Mouse (Mus musculus): Measurements from ENCODE around the gene Olfr159. TPM values are rescaled to one million over a fixed set of nuclear protein-coding genes. Genes with fewer than 3 reads are reported as not detected.
"Not testable (repeated sequence)": the region's sequence is repeated elsewhere in the genome, so short reads cannot be mapped to it uniquely, and the experiment has no call there.

Olfr159 gene
- polyA plus RNA-seq (2012; rRNA removed), result not detected in 2 replicates

DNA sequence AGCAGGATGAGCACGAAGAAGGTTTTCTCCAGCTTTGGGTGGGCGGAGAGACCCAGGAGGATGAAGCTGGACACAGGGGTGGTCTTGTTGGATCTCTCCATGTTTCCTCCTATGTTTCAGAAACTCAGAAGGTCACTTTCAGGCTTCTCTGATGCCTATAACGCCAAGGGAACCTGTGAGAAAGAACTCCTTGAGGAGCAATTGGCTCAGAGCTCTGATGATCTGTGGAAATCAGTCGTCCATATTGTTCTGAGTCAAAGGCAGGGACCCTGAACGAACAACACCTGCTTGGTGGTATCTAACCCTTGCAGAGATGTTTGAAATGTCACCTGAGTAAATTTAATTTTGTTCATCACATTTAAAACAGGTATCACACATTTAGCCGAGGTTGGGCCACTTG lies at the start of gene Olfr159:
TSS of gene Olfr159 (minus strand) at position 101 of the 400 bp plus-strand sequence.
- WGBS, result 82% methylated on average over 6 of the region's 6 CpGs
- no peaks in the 10 kb centered on the region; the same call in 1 of the 2 replicates for H3K27me3 ChIP-seq (ENCODE audit: control insufficient read depth, insufficient read depth, low read length)
- H3K27ac ChIP-seq (ENCODE audit: insufficient read depth, low read length), result no peak within 1 kb of the TSS
- DNase-seq, result no peak
- H3K4me3 ChIP-seq (replicated peaks; ENCODE audit: insufficient read depth, low read depth, low read length), result no peak within 1 kb of the TSS
- TF ChIP-seq CTCF (IDR thresholded peaks at IDR 0.05; ENCODE audit: borderline replicate concordance, insufficient read depth, low read depth, low read length) (no peak), POLR2A (IDR thresholded peaks at IDR 0.05; ENCODE audit: borderline replicate concordance, insufficient read depth, low read length) (no peak)
- H3K4me1 ChIP-seq (ENCODE audit: control insufficient read depth, insufficient read depth, low read length), result no peaks in the 10 kb centered on the region

DNA sequence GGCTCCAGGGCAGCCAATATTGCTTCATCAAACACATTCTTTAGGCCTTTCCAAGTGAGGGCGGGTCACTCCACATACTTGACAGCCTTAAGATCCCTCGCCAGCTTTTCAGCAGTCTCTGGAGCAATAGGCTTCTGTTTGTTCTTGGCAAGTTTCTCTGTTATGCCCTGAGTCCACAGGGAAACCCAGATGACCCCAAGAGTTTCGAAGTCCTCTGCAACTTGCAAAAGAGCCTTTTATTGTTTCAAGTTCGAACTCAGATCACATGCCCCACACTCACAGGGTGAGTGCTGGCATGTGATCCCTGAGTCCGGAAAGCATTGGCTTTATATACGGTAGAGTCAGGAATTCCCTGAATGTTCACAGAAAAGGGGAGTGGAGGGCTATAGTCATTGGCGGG lies 28.1 kb upstream of the Olfr159 start:
- H3K4me1 ChIP-seq (ENCODE audit: control insufficient read depth, insufficient read depth, low read length), result no peaks in the 10 kb centered on the region
- WGBS, result 61% methylated on average over 7 of the region's 7 CpGs
- no peak for TF ChIP-seq CTCF (IDR thresholded peaks at IDR 0.05; ENCODE audit: borderline replicate concordance, insufficient read depth, low read depth, low read length)
- TF ChIP-seq POLR2A (IDR thresholded peaks at IDR 0.05; ENCODE audit: borderline replicate concordance, insufficient read depth, low read length), result no peak
- no peak overlapping the region for H3K4me3 ChIP-seq (replicated peaks; ENCODE audit: insufficient read depth, low read depth, low read length)
- no peak for DNase-seq
- H3K27me3 ChIP-seq (ENCODE audit: control insufficient read depth, insufficient read depth, low read length), result no peaks in the 10 kb centered on the region
- H3K27ac ChIP-seq (ENCODE audit: insufficient read depth, low read length), result no peak overlapping the region

DNA sequence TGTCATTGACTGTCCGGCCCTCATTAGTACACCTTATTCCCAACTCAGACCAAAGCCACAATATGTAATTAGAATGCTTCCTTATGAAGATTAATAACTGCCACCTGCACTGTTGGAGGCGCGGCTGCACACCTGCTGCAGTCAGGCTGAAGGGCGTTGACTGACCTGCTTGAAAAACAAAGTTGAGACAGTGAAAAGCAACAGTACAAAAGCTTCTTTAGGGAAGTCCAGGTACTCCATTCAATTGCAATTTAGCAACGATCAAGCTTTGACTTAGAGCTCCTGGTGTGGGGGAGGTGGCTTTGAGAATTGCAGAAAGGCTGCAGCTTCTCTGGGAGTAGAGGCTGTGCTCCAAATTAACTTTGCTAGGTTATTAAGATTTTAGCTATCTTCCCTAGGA lies 25.0 kb upstream of the Olfr159 start:
- H3K27ac ChIP-seq (ENCODE audit: insufficient read depth, low read length); H3K4me1 ChIP-seq (ENCODE audit: control insufficient read depth, insufficient read depth, low read length); H3K27me3 ChIP-seq (ENCODE audit: control insufficient read depth, insufficient read depth, low read length); DNase-seq; H3K4me3 ChIP-seq (replicated peaks; ENCODE audit: insufficient read depth, low read depth, low read length): not testable (repeated sequence)
- WGBS, result 86% methylated on average over 5 of the region's 5 CpGs

DNA sequence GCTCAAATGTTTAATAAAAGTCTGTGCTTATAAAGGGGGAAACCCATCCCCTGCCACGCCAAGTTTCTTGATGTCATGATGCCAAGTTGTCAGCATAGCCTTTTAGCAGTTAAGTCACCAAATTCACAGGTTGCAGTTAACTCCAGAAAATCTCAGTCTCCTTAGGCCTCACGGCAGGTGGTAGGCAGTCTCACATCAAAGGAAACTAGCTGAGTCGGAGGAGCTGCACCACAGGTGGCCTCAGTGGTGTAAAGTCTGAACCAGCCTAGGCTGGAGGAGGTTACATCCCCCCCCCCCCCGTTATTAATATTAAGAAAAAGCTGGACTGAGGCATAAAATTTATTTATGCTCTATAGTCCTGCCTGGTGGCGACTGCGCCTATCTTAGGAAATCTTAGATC lies 24.5 kb upstream of the Olfr159 start:
- Histone ChIP-seq H3K4me1 (ENCODE audit: control insufficient read depth, insufficient read depth, low read length) (no peaks in the 10 kb centered on the region), H3K4me3 (replicated peaks; ENCODE audit: insufficient read depth, low read depth, low read length) (no peak overlapping the region), H3K27me3 (ENCODE audit: control insufficient read depth, insufficient read depth, low read length) (no peaks in the 10 kb centered on the region), H3K27ac (ENCODE audit: insufficient read depth, low read length) (no peak overlapping the region)
- TF ChIP-seq POLR2A (IDR thresholded peaks at IDR 0.05; ENCODE audit: borderline replicate concordance, insufficient read depth, low read length), result no peak
- no peak for TF ChIP-seq CTCF (IDR thresholded peaks at IDR 0.05; ENCODE audit: borderline replicate concordance, insufficient read depth, low read depth, low read length)
- 62% methylated on average over 6 of the region's 6 CpGs for WGBS
- no peak for DNase-seq

DNA sequence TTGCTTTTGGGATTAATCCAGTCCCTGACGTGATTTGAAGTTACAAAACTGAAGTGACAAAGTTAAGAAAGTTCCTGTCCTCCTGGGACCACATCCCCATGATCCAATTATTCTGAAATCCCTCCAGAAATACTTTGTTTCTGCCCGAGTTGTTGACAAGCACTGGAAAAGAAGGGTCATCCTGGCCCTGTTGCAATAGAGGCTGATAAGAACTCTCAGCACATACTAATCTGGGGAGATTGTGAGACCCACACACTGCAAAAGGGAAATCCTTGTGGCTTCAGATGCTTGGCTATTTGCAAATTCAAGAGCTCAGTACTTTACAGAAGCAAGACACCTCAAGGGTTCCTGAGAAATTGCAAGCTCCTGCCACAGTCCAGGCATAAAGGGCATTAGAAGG lies 1.5 kb upstream of the Olfr159 start:
- H3K27me3 ChIP-seq (ENCODE audit: control insufficient read depth, insufficient read depth, low read length), result no peaks in the 10 kb centered on the region; the same call in 1 of the 2 replicates
- no peak for DNase-seq
- H3K27ac ChIP-seq (ENCODE audit: insufficient read depth, low read length), result no peak overlapping the region
- no peak overlapping the region for H3K4me3 ChIP-seq (replicated peaks; ENCODE audit: insufficient read depth, low read depth, low read length)
- WGBS, result 31% methylated on average over 2 of the region's 2 CpGs
- no peaks in the 10 kb centered on the region for H3K4me1 ChIP-seq (ENCODE audit: control insufficient read depth, insufficient read depth, low read length)
- TF ChIP-seq CTCF (IDR thresholded peaks at IDR 0.05; ENCODE audit: borderline replicate concordance, insufficient read depth, low read depth, low read length), result no peak
- TF ChIP-seq POLR2A (IDR thresholded peaks at IDR 0.05; ENCODE audit: borderline replicate concordance, insufficient read depth, low read length), result no peak

DNA sequence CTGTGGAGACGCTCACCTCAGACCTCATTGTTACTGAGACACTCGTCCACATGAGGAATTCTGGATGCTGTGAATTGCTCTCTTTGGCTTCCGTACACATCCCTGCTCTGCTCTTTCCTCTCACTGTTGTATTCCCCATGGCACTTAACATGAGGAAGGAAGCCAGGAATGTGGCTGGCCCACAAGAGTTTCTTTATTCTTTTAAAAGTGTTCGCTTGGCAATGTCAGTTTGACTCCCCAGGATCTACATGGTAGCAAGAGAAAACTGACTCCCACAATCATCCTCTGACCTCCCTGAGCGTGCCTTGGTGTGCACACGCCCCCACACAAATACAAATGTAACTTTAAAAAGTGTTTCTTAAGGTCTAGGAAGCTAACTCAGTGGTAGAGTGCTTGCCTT lies 817 bp upstream of the Olfr159 start:
- H3K27ac ChIP-seq (ENCODE audit: insufficient read depth, low read length), result no peak overlapping the region
- no peak overlapping the region for H3K4me3 ChIP-seq (replicated peaks; ENCODE audit: insufficient read depth, low read depth, low read length)
- WGBS, result 36% methylated on average over 6 of the region's 6 CpGs
- H3K4me1 ChIP-seq (ENCODE audit: control insufficient read depth, insufficient read depth, low read length), result no peaks in the 10 kb centered on the region
- no peak for TF ChIP-seq POLR2A (IDR thresholded peaks at IDR 0.05; ENCODE audit: borderline replicate concordance, insufficient read depth, low read length)
- TF ChIP-seq CTCF (IDR thresholded peaks at IDR 0.05; ENCODE audit: borderline replicate concordance, insufficient read depth, low read depth, low read length), result no peak
- H3K27me3 ChIP-seq (ENCODE audit: control insufficient read depth, insufficient read depth, low read length), result no peaks in the 10 kb centered on the region; the same call in 1 of the 2 replicates
- no peak for DNase-seq

DNA sequence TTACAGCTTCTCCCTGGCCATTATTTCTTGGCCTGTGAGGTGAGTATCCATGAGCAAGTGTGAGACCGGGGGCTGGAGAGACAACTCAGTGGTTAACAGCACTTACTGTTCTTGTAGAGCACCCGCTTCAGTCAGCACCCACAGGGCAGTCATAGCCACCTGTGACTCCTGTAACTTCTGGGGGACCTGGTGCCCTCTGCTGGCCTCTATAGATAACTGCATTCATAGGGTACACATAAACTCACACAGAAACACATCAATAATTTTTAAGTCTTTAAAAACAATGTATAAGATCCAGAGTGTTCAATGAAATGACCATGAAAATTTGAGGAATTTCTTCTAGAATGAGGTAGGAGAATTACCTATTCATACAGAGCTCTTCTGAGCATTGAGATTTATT lies 1.4 kb downstream of the Olfr159 start:
- no peaks in the 10 kb centered on the region for H3K4me1 ChIP-seq (ENCODE audit: control insufficient read depth, insufficient read depth, low read length)
- H3K27ac ChIP-seq (ENCODE audit: insufficient read depth, low read length), result no peak overlapping the region
- H3K4me3 ChIP-seq (replicated peaks; ENCODE audit: insufficient read depth, low read depth, low read length), result no peak overlapping the region
- no peaks in the 10 kb centered on the region; the same call in 1 of the 2 replicates for H3K27me3 ChIP-seq (ENCODE audit: control insufficient read depth, insufficient read depth, low read length)
- WGBS, result 96% methylated on average over 2 of the region's 2 CpGs
- TF ChIP-seq POLR2A (IDR thresholded peaks at IDR 0.05; ENCODE audit: borderline replicate concordance, insufficient read depth, low read length) (no peak), CTCF (IDR thresholded peaks at IDR 0.05; ENCODE audit: borderline replicate concordance, insufficient read depth, low read depth, low read length) (no peak)
- DNase-seq, result no peak

DNA sequence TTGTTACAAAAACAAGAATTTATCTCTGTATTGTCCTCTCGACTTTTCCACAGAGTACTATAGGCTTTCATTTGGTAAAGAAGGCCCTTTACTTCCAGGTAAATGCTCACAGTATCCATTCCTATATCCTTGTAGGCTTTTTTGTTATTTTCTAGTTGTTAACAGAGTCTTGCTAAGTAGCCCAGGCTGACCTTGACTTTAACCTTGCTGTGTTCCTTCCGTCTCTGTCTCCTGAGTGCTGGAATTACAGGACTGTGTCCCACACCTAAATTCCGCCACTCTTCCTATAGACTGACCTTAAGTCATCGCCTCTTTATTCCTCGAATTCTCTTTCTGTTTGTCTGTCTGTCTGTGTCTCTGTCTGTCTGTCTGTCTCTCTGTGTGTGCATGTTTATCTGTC lies 2.5 kb downstream of the Olfr159 start:
- Histone ChIP-seq H3K27ac (ENCODE audit: insufficient read depth, low read length) (no peak overlapping the region), H3K27me3 (ENCODE audit: control insufficient read depth, insufficient read depth, low read length) (no peaks in the 10 kb centered on the region; the same call in 1 of the 2 replicates), H3K4me1 (ENCODE audit: control insufficient read depth, insufficient read depth, low read length) (no peaks in the 10 kb centered on the region), H3K4me3 (replicated peaks; ENCODE audit: insufficient read depth, low read depth, low read length) (no peak overlapping the region)
- no peak for DNase-seq
- TF ChIP-seq CTCF (IDR thresholded peaks at IDR 0.05; ENCODE audit: borderline replicate concordance, insufficient read depth, low read depth, low read length) (no peak), POLR2A (IDR thresholded peaks at IDR 0.05; ENCODE audit: borderline replicate concordance, insufficient read depth, low read length) (no peak)
- WGBS, result 82% methylated on average over 5 of the region's 5 CpGs

Data from cerebellum, adult 2 months (tissue).